Mouse (Mus musculus): ENCODE measurements around the gene Pik3c2g.

DNA sequence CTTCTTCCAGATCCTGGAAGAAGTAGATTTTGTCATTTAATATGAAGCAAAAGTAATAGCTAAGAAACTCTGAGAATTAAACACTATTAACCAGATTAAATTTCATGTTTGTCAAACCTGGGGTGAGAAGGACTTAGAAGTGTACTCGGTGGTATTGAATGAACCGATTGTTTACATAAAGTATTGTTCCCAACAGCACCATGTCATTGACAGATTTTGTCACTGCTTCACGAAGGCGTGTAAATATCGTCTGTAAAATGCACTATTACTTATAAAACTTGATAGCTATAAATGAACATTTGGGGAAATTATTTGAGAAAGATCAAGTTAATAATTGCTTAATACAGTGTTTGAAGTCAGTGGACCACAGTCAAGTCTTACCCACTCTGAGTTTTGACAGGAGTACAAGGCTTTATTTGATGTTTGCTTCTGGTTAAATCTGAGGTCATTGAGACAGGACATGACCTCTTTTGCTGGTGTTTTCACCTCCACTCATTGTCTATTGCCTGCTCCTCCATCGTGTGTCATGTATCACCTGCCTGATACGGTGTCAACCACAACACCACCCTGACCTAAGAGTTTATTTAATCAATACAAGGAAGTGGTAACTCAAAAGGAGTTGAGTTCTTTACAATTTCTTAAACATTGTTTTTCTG, 260.0 kb downstream of the Pik3c2g start:
- TF ChIP-seq CTCF (conservative IDR thresholded peaks at IDR 0.05; ENCODE audit: low read length) (no peak), NANOG (IDR thresholded peaks at IDR 0.05; ENCODE audit: borderline replicate concordance, low read length) (no peak)

All from E14TG2a.4 (cell line).